Mouse (Mus musculus): ENCODE results near the gene Bin2.
A peak's percentile ranks its signal among the peaks of the same experiment; 100 is the strongest.

The Bin2 gene

GRCm38 (mm10) chr15:100651610-100652009 lies 17.7 kb downstream of the Bin2 start:
- Histone ChIP-seq H3K36me3 (ENCODE audit: control insufficient read depth, insufficient read depth, low read length, poor library complexity, severe bottlenecking) (peaks cover 26% of the 10 kb centered on the region), H3K27me3 (ENCODE audit: control insufficient read depth, insufficient read depth, low read length, poor library complexity, severe bottlenecking) (no peaks in the 10 kb centered on the region)
- no peak for DNase-seq (ENCODE audit: low read depth, low spot score)

GRCm38 (mm10) chr15:100650111-100650510 lies 19.2 kb downstream of the Bin2 start:
- DNase-seq (ENCODE audit: low read depth, low spot score): no peak
- Histone ChIP-seq H3K36me3 (ENCODE audit: control insufficient read depth, insufficient read depth, low read length, poor library complexity, severe bottlenecking) (peaks cover 24% of the 10 kb centered on the region), H3K27me3 (ENCODE audit: control insufficient read depth, insufficient read depth, low read length, poor library complexity, severe bottlenecking) (no peaks in the 10 kb centered on the region)

- Histone ChIP-seq H3K36me3 (ENCODE audit: control insufficient read depth, insufficient read depth, low read length, poor library complexity, severe bottlenecking) (peaks cover 26% of the 10 kb centered on the region), H3K27me3 (ENCODE audit: control insufficient read depth, insufficient read depth, low read length, poor library complexity, severe bottlenecking) (no peaks in the 10 kb centered on the region)
- no peak for DNase-seq (ENCODE audit: low read depth, low spot score)
These were observed 23.2 kb downstream of the Bin2 start for GRCm38 (mm10) chr15:100646161-100646560.

- peaks cover 24% of the 10 kb centered on the region for H3K36me3 ChIP-seq (ENCODE audit: control insufficient read depth, insufficient read depth, low read length, poor library complexity, severe bottlenecking)
- no peak for DNase-seq (ENCODE audit: low read depth, low spot score)
- H3K27me3 ChIP-seq (ENCODE audit: control insufficient read depth, insufficient read depth, low read length, poor library complexity, severe bottlenecking): no peaks in the 10 kb centered on the region
These were observed 26.9 kb downstream of the Bin2 start for GRCm38 (mm10) chr15:100642451-100642850.

GRCm38 (mm10) chr15:100641226-100641810 lies 28.0 kb downstream of the Bin2 start:
- DNase-seq (ENCODE audit: low read depth, low spot score): no peak

GRCm38 (mm10) chr15:100639972-100640750 lies 29.2 kb downstream of the Bin2 start:
- peaks cover 16% of the 10 kb centered on the region for H3K36me3 ChIP-seq (ENCODE audit: control insufficient read depth, insufficient read depth, low read length, poor library complexity, severe bottlenecking)
- H3K27me3 ChIP-seq (ENCODE audit: control insufficient read depth, insufficient read depth, low read length, poor library complexity, severe bottlenecking): no peaks in the 10 kb centered on the region
- DNase-seq (ENCODE audit: low read depth, low spot score): no peak

More at GRCm38 (mm10) chr15:100641226-100641810, 28.0 kb downstream of the Bin2 start:
- no peaks in the 10 kb centered on the region for H3K27me3 ChIP-seq (ENCODE audit: control insufficient read depth, insufficient read depth, low read length, poor library complexity, severe bottlenecking)
- peaks cover 22% of the 10 kb centered on the region for H3K36me3 ChIP-seq (ENCODE audit: control insufficient read depth, insufficient read depth, low read length, poor library complexity, severe bottlenecking)

GRCm38 (mm10) chr15:100637661-100638060 lies 31.7 kb downstream of the Bin2 start:
- Histone ChIP-seq H3K27me3 (ENCODE audit: control insufficient read depth, insufficient read depth, low read length, poor library complexity, severe bottlenecking) (no peaks in the 10 kb centered on the region), H3K36me3 (ENCODE audit: control insufficient read depth, insufficient read depth, low read length, poor library complexity, severe bottlenecking) (peaks cover 3% of the 10 kb centered on the region)
- peak; percentile 67 for DNase-seq (ENCODE audit: low read depth, low spot score)

- peaks cover 3% of the 10 kb centered on the region for H3K36me3 ChIP-seq (ENCODE audit: control insufficient read depth, insufficient read depth, low read length, poor library complexity, severe bottlenecking)
- peak; percentile 53 for DNase-seq (ENCODE audit: low read depth, low spot score)
- no peaks in the 10 kb centered on the region for H3K27me3 ChIP-seq (ENCODE audit: control insufficient read depth, insufficient read depth, low read length, poor library complexity, severe bottlenecking)
These were observed 32.5 kb downstream of the Bin2 start, which contains the start of gene Smagp for GRCm38 (mm10) chr15:100636700-100637501. TSS of gene Smagp (minus strand) at chr15:100636940.

- no peaks in the 10 kb centered on the region for H3K27me3 ChIP-seq (ENCODE audit: control insufficient read depth, insufficient read depth, low read length, poor library complexity, severe bottlenecking)
- no peak for DNase-seq (ENCODE audit: low read depth, low spot score)
These were observed 33.3 kb downstream of the Bin2 start for GRCm38 (mm10) chr15:100635851-100636645.

GRCm38 (mm10) chr15:100635239-100635638 lies 34.1 kb downstream of the Bin2 start:
- no peaks in the 10 kb centered on the region for H3K36me3 ChIP-seq (ENCODE audit: control insufficient read depth, insufficient read depth, low read length, poor library complexity, severe bottlenecking)
- no peaks in the 10 kb centered on the region for H3K27me3 ChIP-seq (ENCODE audit: control insufficient read depth, insufficient read depth, low read length, poor library complexity, severe bottlenecking)
- no peak for DNase-seq (ENCODE audit: low read depth, low spot score)

More at GRCm38 (mm10) chr15:100635851-100636645, 33.3 kb downstream of the Bin2 start:
- peaks cover 3% of the 10 kb centered on the region for H3K36me3 ChIP-seq (ENCODE audit: control insufficient read depth, insufficient read depth, low read length, poor library complexity, severe bottlenecking)

- no peaks in the 10 kb centered on the region for H3K27me3 ChIP-seq (ENCODE audit: control insufficient read depth, insufficient read depth, low read length, poor library complexity, severe bottlenecking)
- DNase-seq (ENCODE audit: low read depth, low spot score): peak; percentile 63
- no peaks in the 10 kb centered on the region for H3K36me3 ChIP-seq (ENCODE audit: control insufficient read depth, insufficient read depth, low read length, poor library complexity, severe bottlenecking)
These were observed 36.0 kb downstream of the Bin2 start for GRCm38 (mm10) chr15:100633341-100633740.

- no peaks in the 10 kb centered on the region for H3K27me3 ChIP-seq (ENCODE audit: control insufficient read depth, insufficient read depth, low read length, poor library complexity, severe bottlenecking)
- DNase-seq (ENCODE audit: low read depth, low spot score): no peak
- no peaks in the 10 kb centered on the region for H3K36me3 ChIP-seq (ENCODE audit: control insufficient read depth, insufficient read depth, low read length, poor library complexity, severe bottlenecking)
These were observed 37.0 kb downstream of the Bin2 start for GRCm38 (mm10) chr15:100632323-100632722.

GRCm38 (mm10) chr15:100631454-100632170 lies 37.7 kb downstream of the Bin2 start:
- Histone ChIP-seq H3K36me3 (ENCODE audit: control insufficient read depth, insufficient read depth, low read length, poor library complexity, severe bottlenecking) (no peaks in the 10 kb centered on the region), H3K27me3 (ENCODE audit: control insufficient read depth, insufficient read depth, low read length, poor library complexity, severe bottlenecking) (no peaks in the 10 kb centered on the region)
- DNase-seq (ENCODE audit: low read depth, low spot score): no peak

- no peaks in the 10 kb centered on the region for H3K36me3 ChIP-seq (ENCODE audit: control insufficient read depth, insufficient read depth, low read length, poor library complexity, severe bottlenecking)
- DNase-seq (ENCODE audit: low read depth, low spot score): no peak
- no peaks in the 10 kb centered on the region for H3K27me3 ChIP-seq (ENCODE audit: control insufficient read depth, insufficient read depth, low read length, poor library complexity, severe bottlenecking)
These were observed 39.2 kb downstream of the Bin2 start for GRCm38 (mm10) chr15:100630126-100630525.
